Mouse (Mus musculus) ES-E14 (cell line): ENCODE results near the gene Otop3. TPM values are rescaled to one million over a fixed set of nuclear protein-coding genes. Genes with fewer than 3 reads are reported as not detected.

Experiments used
- DNase-seq: peaks from one replicate; pipeline ENCODE4 v3.0.0-alpha.2; 2013; ENCODE audit warnings: low read depth, low spot score
- H3K27ac ChIP-seq: 2 replicates; pipeline ENCODE4 v1.5.1; 2012; ENCODE audit warnings: low read depth, mild to moderate bottlenecking, low read length, moderate library complexity, mixed read lengths; ENCODE audit not compliant: poor library complexity, insufficient read depth, severe bottlenecking
- H3K36me3 ChIP-seq: 2 replicates; pipeline ENCODE4 v1.6.1; 2012; ENCODE audit warnings: mild to moderate bottlenecking, low read length, moderate library complexity, mixed read lengths; ENCODE audit not compliant: control insufficient read depth, poor library complexity, insufficient read depth, severe bottlenecking
- H3K4me1 ChIP-seq, 2 experiments: fragments of 150-350 bp in 1 of 2; sonication (generic) in 1 of 2; 2 replicates each; pipeline ENCODE4 v1.6.1; 2012; ENCODE audit warnings: low read length in 2 of 2, mild to moderate bottlenecking in 1 of 2, mixed read lengths in 1 of 2; ENCODE audit not compliant: control insufficient read depth in 2 of 2, insufficient read depth in 2 of 2, poor library complexity in 1 of 2
- H3K4me3 ChIP-seq, 2 experiments: fragments of 150-350 bp in 1 of 2; sonication (generic) in 1 of 2; 2 replicates each; pipeline ENCODE4 v1.5.1; 2012; ENCODE audit warnings: low read length in 2 of 2, low read depth in 1 of 2, mild to moderate bottlenecking in 1 of 2, mixed read lengths in 1 of 2; ENCODE audit not compliant: insufficient read depth in 1 of 2, poor library complexity in 1 of 2, severe bottlenecking in 1 of 2
- H3K9ac ChIP-seq: 2 replicates; pipeline ENCODE4 v1.6.1; 2012; ENCODE audit warnings: low read depth, mild to moderate bottlenecking, low read length, mixed read lengths; ENCODE audit not compliant: poor library complexity, insufficient read depth, severe bottlenecking
- H3K9me3 ChIP-seq: fragments of 150-350 bp; sonication (generic); 2 replicates; pipeline ENCODE4 v1.6.1; 2012; ENCODE audit warnings: low read depth, mild to moderate bottlenecking, low read length; ENCODE audit not compliant: control insufficient read depth, insufficient read depth
- CHD2 ChIP-seq: IDR thresholded peaks from 2 replicates; pipeline ENCODE4 v1.6.1; 2014; ENCODE audit warnings: mild to moderate bottlenecking, low read depth, low read length, inconsistent platforms
- HCFC1 ChIP-seq: IDR thresholded peaks from 2 replicates; pipeline ENCODE4 v1.6.1; 2012; ENCODE audit warnings: low read length, inconsistent platforms, borderline replicate concordance; ENCODE audit not compliant: insufficient read depth
- MAFK ChIP-seq: IDR thresholded peaks from 2 replicates; pipeline ENCODE4 v1.6.1; 2014; ENCODE audit warnings: mild to moderate bottlenecking, low read depth, low read length, inconsistent platforms; ENCODE audit not compliant: insufficient read depth
- ZC3H11A ChIP-seq: IDR thresholded peaks from 2 replicates; pipeline ENCODE4 v1.6.1; 2012; ENCODE audit warnings: low read depth, mild to moderate bottlenecking, inconsistent platforms, low read length, borderline replicate concordance
- ZNF384 ChIP-seq: IDR thresholded peaks from 2 replicates; pipeline ENCODE4 v1.6.1; 2012; ENCODE audit warnings: low read depth, low read length, inconsistent platforms
- in situ Hi-C, 2 experiments: fragments of 600-800 bp; cut with MboI; formaldehyde crosslinking; loops; one replicate each; pipeline ENCODE4 v1.15.1; 2025; ENCODE audit warnings: low sequenced_read_pairs in 2 of 2, inconsistent platforms in 1 of 2; ENCODE audit not compliant: unreplicated experiment in 2 of 2
- total RNA-seq: library from RNA; depleted of rRNA; stranded (reverse); fragments of 300-350 nt; gene quantifications from 2 replicates; pipeline ENCODE4 v1.2.3, GENCODE M21; 2012

The Otop3 gene
- total RNA-seq, 1 experiment = not detected

DNA sequence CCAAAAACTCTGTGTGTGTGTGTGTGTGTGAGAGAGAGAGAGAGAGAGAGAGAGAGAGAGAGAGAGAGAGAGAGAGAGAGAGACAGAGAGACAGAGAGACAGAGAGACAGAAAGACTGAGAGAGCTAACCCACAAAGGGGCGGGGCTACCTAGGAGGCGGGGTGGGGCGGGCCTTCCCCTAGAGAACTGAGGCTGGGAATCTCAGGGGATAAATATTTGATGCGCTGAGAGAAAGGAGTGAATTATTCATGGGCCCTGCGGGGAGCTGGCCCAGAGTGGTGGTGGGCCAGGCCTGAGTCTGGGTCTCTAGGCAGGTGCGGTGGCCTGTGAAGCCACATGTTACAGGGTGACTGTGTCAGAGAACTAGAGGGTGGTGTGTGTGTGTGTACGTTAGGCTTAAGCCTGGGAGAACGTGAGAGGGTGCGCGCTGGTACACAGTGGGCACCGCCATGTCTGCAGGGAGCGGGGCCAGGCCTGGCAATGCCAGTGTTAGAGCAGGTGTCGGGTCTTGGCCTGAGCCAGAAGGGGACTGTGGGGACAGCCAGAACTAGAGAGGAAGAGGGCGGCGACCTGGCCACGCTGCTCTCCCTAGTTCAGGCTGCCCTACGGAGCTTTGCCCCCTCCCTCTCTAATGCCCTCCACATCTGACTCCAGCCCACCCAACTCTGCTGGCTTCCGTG, 14.7 kb upstream of the Otop3 start:
- Histone ChIP-seq H3K36me3 (no peaks in the 10 kb centered on the region), H3K4me3 (peak overlapping the region in 1 of 2 experiments; percentile 41; a peak in 1 of 4 replicates), H3K9me3 (no peaks in the 10 kb centered on the region), H3K4me1 (peaks cover 2 to 9% of the 10 kb centered on the region in 2 experiments; a peak in 1 of 4 replicates), H3K9ac (no peak overlapping the region), H3K27ac (no peak overlapping the region)
- no peak for DNase-seq
- TF ChIP-seq ZNF384 (no peak), MAFK (no peak), CHD2 (no peak), ZC3H11A (no peak), HCFC1 (no peak)
- in situ Hi-C loops = no loop called here

DNA sequence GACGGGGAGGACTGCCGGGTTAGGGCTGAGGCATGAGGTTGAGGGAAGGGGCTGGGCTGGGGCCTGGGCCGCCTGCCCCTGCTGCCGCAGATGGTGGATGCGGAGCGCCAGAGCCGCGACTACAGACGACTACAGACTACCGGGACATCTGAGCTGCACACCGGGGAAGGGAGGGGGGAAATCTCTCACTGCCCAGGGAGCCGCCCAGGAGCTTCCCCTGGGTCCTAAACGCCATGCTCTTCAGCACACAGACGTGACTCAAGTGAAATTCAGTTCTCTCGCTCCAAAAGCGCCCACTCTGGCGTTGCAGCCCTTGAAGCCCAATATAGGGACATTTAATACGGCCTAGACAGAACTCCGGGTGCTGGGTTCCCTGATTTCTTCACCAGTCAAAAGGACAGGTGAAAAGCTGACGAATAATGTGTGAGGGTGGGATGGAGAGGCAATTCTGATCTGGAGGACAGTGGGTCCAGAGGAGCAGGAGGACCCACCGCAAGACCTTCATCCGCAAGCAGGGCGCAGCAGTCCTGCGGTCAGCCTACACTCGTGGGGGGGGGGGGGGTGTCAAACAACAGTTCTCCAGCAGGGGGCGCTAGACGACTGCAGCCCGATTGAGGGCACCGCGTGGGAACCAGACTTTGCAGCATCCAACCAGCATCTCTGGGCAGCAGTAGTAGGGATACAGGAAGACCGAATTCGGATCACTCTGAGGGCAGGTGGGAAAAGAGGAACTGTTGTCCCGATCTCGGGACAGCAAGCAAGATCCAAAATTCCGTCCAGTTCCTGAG, 12.4 kb upstream of the Otop3 start, which contains the start of gene Ush1g:
Ush1g (minus strand) TSS at position 136 of the 788 bp plus-strand sequence.
- Histone ChIP-seq H3K4me3 (peak within 1 kb of the TSS in 1 of 2 experiments; percentile 38; a peak in 2 of 4 replicates), H3K27ac (no peak within 1 kb of the TSS), H3K9me3 (no peaks in the 10 kb centered on the region), H3K4me1 (peaks cover 2 to 10% of the 10 kb centered on the region in 2 experiments; a peak in 1 of 4 replicates), H3K36me3 (no peaks in the 10 kb centered on the region), H3K9ac (no peak within 1 kb of the TSS)
- in situ Hi-C loops = no loop called here
- peak; percentile 56 for DNase-seq
- TF ChIP-seq MAFK = no peak
- TF ChIP-seq ZNF384 = no peak
- no peak for TF ChIP-seq CHD2
- no peak for TF ChIP-seq HCFC1
- TF ChIP-seq ZC3H11A = no peak

DNA sequence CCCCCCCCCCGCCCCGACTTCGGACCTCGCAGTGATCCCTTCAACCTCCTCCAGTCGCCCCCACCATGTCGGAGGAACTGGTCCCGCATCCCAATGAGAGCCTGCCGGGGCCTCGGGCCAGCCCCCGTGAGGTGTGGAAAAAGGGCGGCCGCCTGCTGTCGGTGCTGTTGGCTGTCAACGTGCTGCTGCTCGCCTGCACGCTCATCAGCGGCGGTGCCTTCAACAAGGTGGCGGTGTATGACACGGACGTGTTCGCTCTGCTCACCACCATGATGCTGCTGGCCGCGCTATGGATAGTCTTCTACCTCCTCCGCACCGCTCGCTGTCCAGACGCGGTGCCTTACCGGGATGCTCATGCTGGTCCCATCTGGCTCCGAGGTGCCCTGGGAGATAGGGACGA, 11.2 kb upstream of the Otop3 start:
- H3K4me3 ChIP-seq = peak overlapping the region; percentile 12 to 38; a peak in 1 of 4 replicates
- TF ChIP-seq ZC3H11A (no peak), CHD2 (no peak), MAFK (no peak), ZNF384 (no peak), HCFC1 (no peak)
- no peaks in the 10 kb centered on the region for H3K36me3 ChIP-seq

GRCm38 (mm10) chr11:115326730-115327129, 7.8 kb upstream of the Otop3 start:
- Histone ChIP-seq H3K9ac (no peak overlapping the region), H3K9me3 (no peaks in the 10 kb centered on the region), H3K4me3 (no peak overlapping the region), H3K36me3 (no peaks in the 10 kb centered on the region), H3K4me1 (peaks cover 0 to 4% of the 10 kb centered on the region in 2 experiments; a peak in 1 of 4 replicates), H3K27ac (no peak overlapping the region)
- no peak for TF ChIP-seq HCFC1
- no peak for TF ChIP-seq ZC3H11A
- TF ChIP-seq ZNF384 = no peak
- TF ChIP-seq CHD2 = no peak
- TF ChIP-seq MAFK = no peak
- in situ Hi-C loops = no loop called here
- DNase-seq = no peak

More for the DNA sequence above, 11.2 kb upstream of the Otop3 start:
- in situ Hi-C loops = no loop called here
- no peak overlapping the region for H3K9ac ChIP-seq
- H3K27ac ChIP-seq = no peak overlapping the region
- no peak for DNase-seq
- H3K4me1 ChIP-seq = peaks cover 0 to 10% of the 10 kb centered on the region in 2 experiments; a peak in 1 of 4 replicates
- H3K9me3 ChIP-seq = no peaks in the 10 kb centered on the region
